Mouse (Mus musculus) limb, embryonic 13.5 days (tissue): Measurements from ENCODE around the gene Lrp4. TPM values are rescaled to one million over a fixed set of nuclear protein-coding genes. Genes with fewer than 3 reads are reported as not detected.

Source experiments
- ATAC-seq: fragments of 200-750 bp; cut with Nextera tagmentation; 2 replicates; pipeline ENCODE4 v1.8.0; 2017; ENCODE audit warnings: low read depth, moderate number of reproducible peaks, moderate TSS enrichment; ENCODE audit not compliant: low FRiP score
- H3K27ac ChIP-seq: fragments of 300-500 bp; sonication (generic); 2 replicates; pipeline ENCODE4 v1.5.1; 2015; ENCODE audit warnings: inconsistent platforms, mild to moderate bottlenecking, moderate library complexity
- H3K27me3 ChIP-seq: fragments of 300-500 bp; sonication (generic); 2 replicates; pipeline ENCODE4 v1.6.1; 2015; ENCODE audit warnings: mild to moderate bottlenecking, inconsistent platforms
- H3K36me3 ChIP-seq: fragments of 300-500 bp; sonication (generic); 2 replicates; pipeline ENCODE4 v1.6.1; 2015; ENCODE audit warnings: inconsistent platforms, mild to moderate bottlenecking, moderate library complexity
- H3K4me1 ChIP-seq: fragments of 300-500 bp; sonication (generic); 2 replicates; pipeline ENCODE4 v1.6.1; 2015; ENCODE audit warnings: inconsistent platforms
- H3K4me2 ChIP-seq: fragments of 300-500 bp; sonication (generic); replicated peaks from 2 replicates; pipeline ENCODE4 v1.6.1; 2015; ENCODE audit warnings: inconsistent platforms, mild to moderate bottlenecking, moderate library complexity
- H3K4me3 ChIP-seq: fragments of 300-500 bp; sonication (generic); 2 replicates; pipeline ENCODE4 v1.5.1; 2015; ENCODE audit warnings: moderate library complexity, mild to moderate bottlenecking, inconsistent platforms
- H3K9ac ChIP-seq: fragments of 300-500 bp; sonication (generic); 2 replicates; pipeline ENCODE4 v1.6.1; 2015; ENCODE audit warnings: mild to moderate bottlenecking, inconsistent platforms
- H3K9me3 ChIP-seq: fragments of 300-500 bp; sonication (generic); 2 replicates; pipeline ENCODE4 v1.6.1; 2016; ENCODE audit warnings: inconsistent platforms
- WGBS: fragments of 180-500 bp; shearing (Covaris S2); methylation state at CpG from one replicate; pipeline ENCODE4 v1.1.7; 2015; 5-methylcytosine and 5-hydroxymethylcytosine counted together
- polyA plus RNA-seq: library from polyadenylated mRNA; unstranded; fragments of >200 nt; fragmentation: Nextera tagmentation; extraction: Ambion mirVana; gene quantifications from 2 replicates; pipeline ENCODE4 v1.2.1, GENCODE M21; 2015

Lrp4 gene
- polyA plus RNA-seq, 1 experiment from 2014 or later, result 9.0 TPM

- H3K27me3 ChIP-seq, result no peaks in the 10 kb centered on the region
- H3K4me1 ChIP-seq, result peaks cover 29% of the 10 kb centered on the region
- no peak overlapping the region for H3K4me3 ChIP-seq
- ATAC-seq, result no peak
- no peak overlapping the region for H3K4me2 ChIP-seq
- H3K36me3 ChIP-seq, result no peaks in the 10 kb centered on the region
- no peak overlapping the region for H3K27ac ChIP-seq
- 4% methylated on average over 4 of the region's 4 CpGs for WGBS
- no peaks in the 10 kb centered on the region for H3K9me3 ChIP-seq
- no peak overlapping the region for H3K9ac ChIP-seq
Measured at GRCm38 (mm10) chr2:91455826-91456225, 1.5 kb upstream of the Lrp4 start.

DNA sequence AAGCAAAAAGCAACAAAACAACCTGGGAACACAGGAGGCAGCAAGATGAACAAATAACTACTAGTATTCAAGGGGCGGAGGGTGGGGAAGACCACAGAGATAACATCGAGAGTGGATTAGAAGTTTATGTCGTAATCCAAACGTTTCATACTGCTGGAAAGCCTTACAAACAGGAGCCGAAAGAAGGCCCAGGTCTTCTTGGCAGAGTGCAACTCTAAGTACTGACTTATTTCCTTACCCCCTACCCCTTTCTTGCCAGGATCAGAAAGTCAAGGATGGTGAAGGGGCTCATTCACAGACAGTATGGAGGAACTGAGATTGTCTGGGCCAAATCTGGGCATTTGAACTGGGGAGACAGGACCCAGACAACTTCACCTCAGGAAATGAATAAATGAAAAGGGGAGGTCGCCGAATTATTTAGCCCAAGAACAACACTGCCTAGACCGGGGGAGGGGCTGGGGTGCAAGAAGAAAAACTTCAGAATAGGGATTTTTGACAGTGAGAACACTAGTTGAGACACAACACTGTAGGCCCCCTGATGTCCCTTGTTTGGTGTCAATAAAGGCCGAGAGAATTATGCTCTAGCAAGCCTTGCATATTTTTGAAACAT, 715 bp upstream of the Lrp4 start:
- no peak for ATAC-seq
- Histone ChIP-seq H3K36me3 (no peaks in the 10 kb centered on the region), H3K27ac (peak overlapping the region; percentile 92; the same call in 1 of the 2 replicates), H3K4me3 (peak overlapping the region; percentile 87), H3K9me3 (no peaks in the 10 kb centered on the region), H3K9ac (no peak overlapping the region), H3K4me1 (peaks cover 37% of the 10 kb centered on the region), H3K27me3 (no peaks in the 10 kb centered on the region), H3K4me2 (peak overlapping the region; percentile 73)
- WGBS, result 46% methylated on average over 9 of the region's 9 CpGs

GRCm38 (mm10) chr2:91457656-91458251, 443 bp downstream of the Lrp4 start:
- Histone ChIP-seq H3K4me2 (peak overlapping the region; percentile 73), H3K27me3 (no peaks in the 10 kb centered on the region), H3K36me3 (no peaks in the 10 kb centered on the region), H3K4me3 (peak overlapping the region; percentile 87), H3K27ac (peak overlapping the region; percentile 92), H3K9ac (peak overlapping the region; percentile 93), H3K4me1 (peaks cover 42% of the 10 kb centered on the region), H3K9me3 (no peaks in the 10 kb centered on the region)
- peak; percentile 48 for ATAC-seq
- WGBS, result 0% methylated on average over 45 of the region's 45 CpGs

GRCm38 (mm10) chr2:91458252-91458672, 951 bp downstream of the Lrp4 start:
- Histone ChIP-seq H3K4me1 (peaks cover 44% of the 10 kb centered on the region), H3K36me3 (no peaks in the 10 kb centered on the region), H3K27ac (peak overlapping the region; percentile 92), H3K9ac (peak overlapping the region; percentile 93), H3K9me3 (no peaks in the 10 kb centered on the region), H3K4me3 (peak overlapping the region; percentile 87), H3K27me3 (no peaks in the 10 kb centered on the region), H3K4me2 (peak overlapping the region; percentile 73)
- ATAC-seq, result peak; percentile 26; the same call in 1 of the 2 replicates
- WGBS, result under 1% methylated on average over 21 of the region's 21 CpGs

DNA sequence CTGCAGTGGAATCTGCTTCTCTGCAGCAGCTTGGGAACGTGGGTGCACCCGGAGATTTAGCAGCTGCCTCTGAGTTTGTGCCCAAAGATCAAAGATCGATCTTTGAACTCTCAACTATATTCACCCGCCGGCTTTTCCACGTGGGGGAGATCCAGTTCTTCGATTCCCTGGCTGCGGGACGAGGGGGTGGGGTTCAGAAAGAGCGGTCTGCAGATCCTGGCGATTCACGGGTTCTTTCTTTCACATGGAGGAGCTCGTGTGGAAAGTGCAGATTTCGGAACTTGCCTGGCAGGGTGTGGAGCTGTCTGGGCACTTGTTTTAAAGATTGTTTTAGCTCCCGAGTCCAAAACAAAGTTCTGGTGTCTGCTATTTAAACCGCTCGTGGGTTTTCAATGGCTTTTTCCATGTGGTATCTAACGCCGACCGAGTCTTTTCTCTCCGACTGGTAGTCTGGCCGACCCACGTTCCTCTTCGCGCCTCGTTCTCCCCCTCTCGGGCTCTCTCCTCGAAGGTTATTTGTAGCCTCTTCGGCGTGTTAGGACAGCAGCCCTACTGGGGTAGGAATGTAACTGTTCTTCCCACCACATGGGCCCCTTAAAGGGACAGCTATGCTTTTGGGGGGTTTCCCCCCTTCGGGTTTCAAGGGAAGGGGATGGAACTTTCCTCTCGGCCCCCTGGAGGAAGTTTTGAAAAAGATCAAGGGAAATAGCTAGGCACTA, 1.5 kb downstream of the Lrp4 start:
- WGBS, result under 1% methylated on average over 32 of the region's 32 CpGs
- Histone ChIP-seq H3K27ac (peak overlapping the region; percentile 92), H3K27me3 (no peaks in the 10 kb centered on the region), H3K4me2 (peak overlapping the region; percentile 73), H3K4me1 (peaks cover 46% of the 10 kb centered on the region), H3K9ac (peak overlapping the region; percentile 93), H3K36me3 (no peaks in the 10 kb centered on the region), H3K9me3 (no peaks in the 10 kb centered on the region), H3K4me3 (peak overlapping the region; percentile 87)
- ATAC-seq, result peak; percentile 51; the same call in 1 of the 2 replicates

DNA sequence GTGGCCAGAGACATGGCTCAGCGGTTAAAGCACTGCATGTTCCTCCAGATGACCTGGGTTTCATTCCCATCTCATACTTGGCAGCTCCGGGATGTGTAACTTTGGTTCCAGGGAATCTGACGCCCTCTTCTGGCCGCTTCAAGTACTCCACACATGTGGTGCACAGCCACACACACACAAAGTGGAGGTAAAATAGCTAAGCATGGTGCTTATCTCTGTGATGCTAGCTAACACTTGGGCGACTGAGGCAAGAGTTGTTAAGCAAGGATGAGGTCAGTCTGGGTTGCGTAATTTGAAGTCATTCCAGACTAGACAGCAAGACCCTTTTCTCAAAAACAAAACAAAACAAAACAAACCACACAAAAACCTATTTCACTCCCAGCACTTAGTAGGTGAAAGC, 2.8 kb downstream of the Lrp4 start:
- Histone ChIP-seq H3K4me2 (peak overlapping the region; percentile 73), H3K9ac (no peak overlapping the region), H3K4me3 (peak overlapping the region; percentile 87; the same call in 1 of the 2 replicates), H3K27ac (peak overlapping the region; percentile 39; the same call in 1 of the 2 replicates), H3K9me3 (no peaks in the 10 kb centered on the region), H3K27me3 (no peaks in the 10 kb centered on the region), H3K4me1 (peaks cover 46% of the 10 kb centered on the region), H3K36me3 (no peaks in the 10 kb centered on the region)
- ATAC-seq, result no peak
- WGBS, result 94% methylated on average over 6 of the region's 6 CpGs

GRCm38 (mm10) chr2:91460771-91461170, 3.5 kb downstream of the Lrp4 start:
- 67% methylated on average over 7 of the region's 7 CpGs for WGBS
- no peak overlapping the region for H3K27ac ChIP-seq
- no peaks in the 10 kb centered on the region for H3K27me3 ChIP-seq
- H3K4me3 ChIP-seq, result no peak overlapping the region
- H3K9ac ChIP-seq, result no peak overlapping the region
- peak overlapping the region; percentile 48; the same call in 1 of the 2 replicates for H3K4me2 ChIP-seq
- no peaks in the 10 kb centered on the region for H3K36me3 ChIP-seq
- H3K9me3 ChIP-seq, result no peaks in the 10 kb centered on the region
- no peak for ATAC-seq
- peaks cover 44% of the 10 kb centered on the region for H3K4me1 ChIP-seq

DNA sequence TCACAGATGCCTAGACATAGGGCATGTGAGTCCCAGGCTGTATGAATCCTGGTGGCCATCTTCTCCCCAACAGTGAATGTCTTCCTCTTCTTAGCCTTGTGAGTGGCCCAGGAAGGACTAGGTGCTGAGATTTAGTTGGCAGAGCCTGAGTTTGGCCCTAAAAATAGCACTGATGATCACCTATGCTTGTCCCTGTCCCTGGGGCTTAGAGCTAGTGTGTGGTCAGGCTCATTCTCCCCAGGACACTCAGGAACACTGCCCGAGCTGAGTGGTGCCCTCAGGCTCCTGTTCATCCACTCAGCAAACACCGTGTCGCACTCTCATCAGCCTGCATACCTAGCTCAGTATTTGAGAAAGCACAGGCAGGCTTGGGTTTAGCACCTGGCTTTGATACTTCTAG, 4.0 kb downstream of the Lrp4 start:
- Histone ChIP-seq H3K27ac (no peak overlapping the region), H3K9me3 (no peaks in the 10 kb centered on the region), H3K4me2 (peak overlapping the region; percentile 48; the same call in 1 of the 2 replicates), H3K4me3 (no peak overlapping the region), H3K27me3 (no peaks in the 10 kb centered on the region), H3K36me3 (no peaks in the 10 kb centered on the region), H3K4me1 (peaks cover 41% of the 10 kb centered on the region), H3K9ac (no peak overlapping the region)
- ATAC-seq, result no peak
- 37% methylated on average over 3 of the region's 3 CpGs for WGBS

DNA sequence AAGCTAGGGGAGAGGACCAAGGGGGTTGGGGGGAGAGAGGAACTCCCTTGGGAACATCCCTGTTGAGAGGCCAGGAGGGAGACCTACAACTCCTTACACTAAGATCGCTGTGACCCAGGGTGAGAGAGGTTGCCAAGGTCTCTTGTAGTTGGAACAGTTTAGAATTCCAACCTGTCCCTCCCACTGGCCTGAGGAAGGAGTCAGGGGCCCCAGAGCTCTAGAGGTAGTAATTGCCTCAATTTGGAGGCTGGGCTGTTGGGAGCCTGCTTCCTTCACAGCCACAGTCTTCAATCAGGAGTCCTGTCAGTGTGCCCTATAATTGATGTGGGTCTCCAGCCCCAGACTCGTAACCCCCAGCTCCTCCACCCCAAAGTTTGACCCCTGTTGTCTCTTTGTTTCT, 4.9 kb downstream of the Lrp4 start:
- Histone ChIP-seq H3K4me1 (peaks cover 40% of the 10 kb centered on the region), H3K27me3 (no peaks in the 10 kb centered on the region), H3K36me3 (no peaks in the 10 kb centered on the region), H3K9ac (peak overlapping the region; percentile 1; the same call in 1 of the 2 replicates), H3K9me3 (no peaks in the 10 kb centered on the region), H3K4me3 (no peak overlapping the region), H3K4me2 (peak overlapping the region; percentile 48), H3K27ac (peak overlapping the region; percentile 40; the same call in 1 of the 2 replicates)
- ATAC-seq, result no peak
- WGBS, result 17% methylated on average over 2 of the region's 2 CpGs

DNA sequence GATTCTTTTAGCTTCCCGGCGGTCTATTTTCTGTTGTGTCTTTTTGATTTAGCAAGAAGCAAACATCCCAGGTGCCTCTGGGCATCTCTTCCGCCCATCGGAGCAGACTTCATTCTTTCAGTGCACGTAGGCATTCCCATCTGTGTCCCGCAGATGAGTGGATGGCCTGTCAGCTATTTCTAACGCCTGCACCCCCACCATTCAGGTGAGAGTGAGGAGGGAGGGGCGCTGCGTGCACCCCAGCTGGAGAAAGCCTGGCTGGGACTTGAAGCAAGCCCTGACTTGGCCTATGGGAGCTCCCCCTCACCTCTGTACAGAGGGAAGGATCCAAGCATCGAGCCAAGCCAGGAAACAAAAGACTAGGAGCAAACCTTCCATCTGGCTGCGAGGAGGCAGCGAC, 5.4 kb downstream of the Lrp4 start:
- Histone ChIP-seq H3K4me3 (no peak overlapping the region), H3K36me3 (no peaks in the 10 kb centered on the region), H3K4me2 (peak overlapping the region; percentile 48), H3K27me3 (no peaks in the 10 kb centered on the region), H3K9ac (0 out of 2 replicates have a peak overlapping the region, but pooled peaks have one; percentile 4), H3K9me3 (no peaks in the 10 kb centered on the region), H3K4me1 (peaks cover 45% of the 10 kb centered on the region), H3K27ac (peak overlapping the region; percentile 23; the same call in 1 of the 2 replicates)
- no peak for ATAC-seq
- WGBS, result 7% methylated on average over 12 of the region's 12 CpGs

- Histone ChIP-seq H3K4me3 (no peak overlapping the region), H3K9me3 (no peaks in the 10 kb centered on the region), H3K36me3 (no peaks in the 10 kb centered on the region; the same call in 1 of the 2 replicates), H3K4me1 (peaks cover 46% of the 10 kb centered on the region), H3K4me2 (no peak overlapping the region), H3K27ac (no peak overlapping the region), H3K9ac (no peak overlapping the region), H3K27me3 (no peaks in the 10 kb centered on the region)
- 85% methylated on average over 3 of the region's 3 CpGs for WGBS
- no peak for ATAC-seq
Measured at GRCm38 (mm10) chr2:91465934-91466333, 8.6 kb downstream of the Lrp4 start.

DNA sequence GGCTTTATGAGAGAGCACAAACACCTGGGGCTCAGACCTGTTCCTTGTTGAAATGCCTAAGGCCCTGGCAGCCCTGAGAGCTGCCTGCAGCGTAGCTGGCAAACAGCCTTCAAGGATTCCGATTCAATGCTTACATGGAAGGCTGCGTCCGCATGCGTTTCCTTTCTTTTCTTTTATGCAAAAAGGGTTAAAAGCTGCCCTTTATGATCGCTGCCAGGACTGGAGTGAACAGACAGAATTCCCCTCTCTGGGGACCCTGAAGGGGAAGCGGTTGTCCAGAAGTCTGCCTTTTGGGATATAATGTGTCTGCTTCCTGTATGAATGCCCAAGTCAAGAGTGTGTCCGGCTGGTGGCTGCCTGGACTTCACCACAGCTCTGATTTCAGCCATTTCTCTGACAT, 10.3 kb downstream of the Lrp4 start:
- ATAC-seq, result no peak
- Histone ChIP-seq H3K9me3 (no peaks in the 10 kb centered on the region), H3K27ac (peak overlapping the region; percentile 61), H3K27me3 (no peaks in the 10 kb centered on the region), H3K9ac (no peak overlapping the region), H3K36me3 (peaks cover 13% of the 10 kb centered on the region), H3K4me3 (no peak overlapping the region), H3K4me2 (0 out of 2 replicates have a peak overlapping the region, but pooled peaks have one; percentile 11), H3K4me1 (peaks cover 30% of the 10 kb centered on the region)
- WGBS, result 65% methylated on average over 8 of the region's 8 CpGs
